Mouse (Mus musculus) liver, embryonic 12.5 days (tissue): ENCODE results near the gene Pcyt1a. TPM values are rescaled to one million over a fixed set of nuclear protein-coding genes. Genes with fewer than 3 reads are reported as not detected.

Experiments
- ATAC-seq: fragments of 200-750 bp; cut with Nextera tagmentation; 2 replicates; pipeline ENCODE4 v1.8.0; 2017; ENCODE audit warnings: moderate number of reproducible peaks, mild to moderate bottlenecking, moderate library complexity
- H3K27ac ChIP-seq: fragments of 300-500 bp; sonication (generic); 2 replicates; pipeline ENCODE4 v1.5.1; 2016; ENCODE audit warnings: mild to moderate bottlenecking
- H3K27me3 ChIP-seq: fragments of 300-500 bp; sonication (generic); replicated peaks from 2 replicates; pipeline ENCODE4 v1.6.1; 2016; ENCODE audit warnings: mild to moderate bottlenecking, moderate library complexity
- H3K36me3 ChIP-seq: fragments of 300-500 bp; sonication (generic); 2 replicates; pipeline ENCODE4 v1.6.1; 2016; ENCODE audit warnings: mild to moderate bottlenecking, moderate library complexity
- H3K4me1 ChIP-seq: fragments of 300-500 bp; sonication (generic); 2 replicates; pipeline ENCODE4 v1.6.1; 2016
- H3K4me2 ChIP-seq: fragments of 300-500 bp; sonication (generic); 2 replicates; pipeline ENCODE4 v1.6.1; 2016; ENCODE audit warnings: mild to moderate bottlenecking, moderate library complexity
- H3K4me3 ChIP-seq: fragments of 300-500 bp; sonication (generic); 2 replicates; pipeline ENCODE4 v1.5.1; 2016; ENCODE audit warnings: mild to moderate bottlenecking, moderate library complexity
- H3K9ac ChIP-seq: fragments of 300-500 bp; sonication (generic); 2 replicates; pipeline ENCODE4 v1.6.1; 2016; ENCODE audit warnings: mild to moderate bottlenecking, moderate library complexity
- H3K9me3 ChIP-seq: fragments of 300-500 bp; sonication (generic); replicated peaks from 2 replicates; pipeline ENCODE4 v1.6.1; 2016; ENCODE audit warnings: mild to moderate bottlenecking, moderate library complexity
- WGBS: fragments of 180-500 bp; shearing (Covaris S2); methylation state at CpG from one replicate; pipeline ENCODE4 v1.1.7; 2016; ENCODE audit not compliant: insufficient replicate concordance; 5-methylcytosine and 5-hydroxymethylcytosine counted together
- polyA plus RNA-seq: library from polyadenylated mRNA; unstranded; fragments of >200 nt; fragmentation: Nextera tagmentation; extraction: Ambion mirVana; gene quantifications from 2 replicates; pipeline ENCODE4 v1.2.1, GENCODE M21; 2016

Pcyt1a gene
- polyA plus RNA-seq, 1 experiment from 2014 or later, result 37.6 TPM

DNA sequence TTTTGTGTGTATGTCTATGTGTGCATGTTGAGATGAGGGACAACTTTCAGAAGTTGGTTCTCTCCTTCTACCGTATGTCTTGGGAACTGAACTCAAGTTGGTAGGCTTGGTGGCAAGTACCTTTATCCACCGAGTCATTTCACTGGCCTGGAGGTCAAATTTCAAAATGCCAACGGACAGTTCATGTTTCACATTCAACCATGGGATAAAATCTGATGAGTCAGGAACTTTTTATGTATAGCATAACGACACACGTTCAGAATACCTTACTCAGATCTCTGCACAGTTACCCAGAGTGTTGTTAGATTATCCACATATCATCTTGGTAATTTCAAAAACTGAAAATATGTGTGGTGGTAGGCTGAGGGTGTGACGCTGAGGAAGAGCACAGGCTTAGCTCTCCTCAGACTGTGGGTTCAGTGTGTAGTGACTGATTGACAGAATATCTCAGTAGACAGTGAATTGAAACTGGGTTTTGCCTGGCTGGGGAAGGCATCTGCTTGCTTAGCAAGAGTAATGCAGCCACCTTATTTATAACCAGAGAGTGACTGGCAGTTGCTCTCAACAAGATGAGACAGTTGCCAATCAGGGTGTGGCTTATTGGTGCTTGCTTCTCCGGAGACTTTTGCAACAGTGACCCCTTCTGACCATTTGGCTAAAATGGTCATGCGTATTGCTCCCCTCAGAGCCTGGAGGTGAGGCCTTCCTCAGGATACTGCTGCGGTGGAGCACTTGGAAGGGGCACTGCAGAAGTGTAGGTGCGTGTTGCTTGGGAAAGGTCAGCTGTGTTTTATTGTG, 27.1 kb downstream of the Pcyt1a start:
- Histone ChIP-seq H3K9me3 (no peaks in the 10 kb centered on the region), H3K27ac (peak overlapping the region; percentile 66), H3K4me2 (no peak overlapping the region), H3K36me3 (peaks cover 73% of the 10 kb centered on the region), H3K4me3 (no peak overlapping the region), H3K4me1 (peaks cover 34% of the 10 kb centered on the region), H3K9ac (no peak overlapping the region), H3K27me3 (no peaks in the 10 kb centered on the region)
- 60% methylated on average over 10 of the region's 10 CpGs for WGBS
- peak; percentile 74; the same call in 1 of the 2 replicates for ATAC-seq

DNA sequence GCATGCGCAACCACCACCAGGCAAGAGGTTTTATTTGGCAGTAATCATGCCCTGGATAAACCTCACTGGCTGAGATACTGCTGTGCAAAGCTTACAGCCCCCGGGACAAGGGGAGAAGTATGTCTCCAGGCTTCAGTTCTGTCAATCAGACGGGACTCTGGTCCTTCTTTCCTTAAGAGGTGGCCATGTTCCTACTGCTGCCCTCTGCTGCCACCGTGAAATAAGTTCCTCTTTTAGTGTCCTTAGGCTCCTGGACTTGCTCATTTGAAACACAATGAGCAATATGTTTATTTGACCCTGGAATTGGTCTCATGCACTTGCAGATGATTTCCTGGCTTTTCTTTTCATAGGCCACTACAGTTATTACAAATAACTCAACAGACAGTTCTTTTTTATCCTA, 29.8 kb downstream of the Pcyt1a start:
- H3K4me1 ChIP-seq, result peaks cover 29% of the 10 kb centered on the region
- H3K4me2 ChIP-seq, result no peak overlapping the region
- no peak for ATAC-seq
- H3K9ac ChIP-seq, result no peak overlapping the region
- H3K36me3 ChIP-seq, result peaks cover 68% of the 10 kb centered on the region
- no peak overlapping the region for H3K27ac ChIP-seq
- no peak overlapping the region for H3K4me3 ChIP-seq
- 51% methylated on average over 4 of the region's 4 CpGs for WGBS
- H3K27me3 ChIP-seq, result no peaks in the 10 kb centered on the region
- H3K9me3 ChIP-seq, result no peaks in the 10 kb centered on the region

- Histone ChIP-seq H3K4me2 (no peak overlapping the region), H3K4me3 (no peak overlapping the region), H3K36me3 (peaks cover 68% of the 10 kb centered on the region), H3K9me3 (no peaks in the 10 kb centered on the region), H3K27ac (no peak overlapping the region), H3K4me1 (peaks cover 19% of the 10 kb centered on the region), H3K27me3 (no peaks in the 10 kb centered on the region), H3K9ac (no peak overlapping the region)
- WGBS, result 93% methylated on average over 5 of the region's 5 CpGs
- ATAC-seq, result no peak
Observed at GRCm38 (mm10) chr16:32461713-32462112, 31.0 kb downstream of the Pcyt1a start.

DNA sequence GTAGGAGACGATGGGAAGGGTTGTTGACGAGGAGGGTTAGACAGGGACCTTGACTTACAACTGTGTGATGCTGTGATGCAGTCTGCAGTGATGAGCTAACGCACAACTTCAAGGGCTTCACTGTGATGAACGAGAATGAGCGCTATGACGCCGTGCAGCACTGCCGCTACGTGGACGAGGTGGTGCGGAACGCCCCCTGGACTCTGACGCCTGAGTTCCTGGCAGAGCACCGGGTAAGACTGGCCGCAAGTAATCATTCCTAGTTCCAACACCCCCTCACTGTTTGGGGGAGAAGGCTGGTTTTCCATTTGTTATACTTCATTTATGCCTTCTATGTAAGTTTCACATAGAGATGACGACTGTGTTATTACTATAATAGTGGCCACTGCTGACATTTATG, 32.2 kb downstream of the Pcyt1a start:
- ATAC-seq, result no peak
- Histone ChIP-seq H3K4me2 (no peak overlapping the region), H3K9me3 (no peaks in the 10 kb centered on the region), H3K36me3 (peaks cover 75% of the 10 kb centered on the region), H3K27ac (no peak overlapping the region), H3K4me1 (peaks cover 12% of the 10 kb centered on the region), H3K27me3 (no peaks in the 10 kb centered on the region), H3K4me3 (no peak overlapping the region), H3K9ac (no peak overlapping the region)
- 91% methylated on average over 16 of the region's 16 CpGs for WGBS

DNA sequence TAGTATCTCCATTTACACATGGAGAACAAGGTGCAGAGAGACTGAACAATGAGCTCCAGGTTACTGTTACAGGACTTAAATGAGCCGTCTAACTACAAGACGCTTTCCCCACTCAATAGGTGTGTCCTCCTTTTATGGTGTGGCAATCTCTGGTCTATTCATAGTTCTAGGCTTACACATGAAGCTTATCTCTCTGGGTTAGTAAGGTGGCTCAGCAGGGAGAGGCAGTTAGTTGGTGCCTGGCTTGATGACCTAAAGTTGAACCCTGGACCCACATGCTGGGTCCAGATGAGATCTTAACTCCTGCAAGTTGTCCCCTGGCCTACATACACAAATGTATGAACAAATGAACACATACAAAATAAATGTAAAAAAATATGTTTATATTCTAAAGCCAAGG, 32.7 kb downstream of the Pcyt1a start:
- Histone ChIP-seq H3K4me3 (no peak overlapping the region), H3K9me3 (no peaks in the 10 kb centered on the region), H3K4me2 (no peak overlapping the region), H3K36me3 (peaks cover 78% of the 10 kb centered on the region), H3K4me1 (peaks cover 14% of the 10 kb centered on the region), H3K27me3 (no peaks in the 10 kb centered on the region), H3K9ac (no peak overlapping the region), H3K27ac (no peak overlapping the region)
- peak; percentile 62; the same call in 1 of the 2 replicates for ATAC-seq
- 29% methylated on average over 2 of the region's 2 CpGs for WGBS

- no peak overlapping the region for H3K27ac ChIP-seq
- no peak overlapping the region for H3K4me2 ChIP-seq
- no peak overlapping the region for H3K9ac ChIP-seq
- H3K9me3 ChIP-seq, result no peaks in the 10 kb centered on the region
- H3K27me3 ChIP-seq, result no peaks in the 10 kb centered on the region
- H3K4me1 ChIP-seq, result peaks cover 14% of the 10 kb centered on the region
- H3K36me3 ChIP-seq, result peaks cover 78% of the 10 kb centered on the region
- WGBS, result 0% methylated on average over 1 of the region's 1 CpGs
- no peak overlapping the region for H3K4me3 ChIP-seq
- ATAC-seq, result no peak
Observed at GRCm38 (mm10) chr16:32464908-32465307, 34.2 kb downstream of the Pcyt1a start.

DNA sequence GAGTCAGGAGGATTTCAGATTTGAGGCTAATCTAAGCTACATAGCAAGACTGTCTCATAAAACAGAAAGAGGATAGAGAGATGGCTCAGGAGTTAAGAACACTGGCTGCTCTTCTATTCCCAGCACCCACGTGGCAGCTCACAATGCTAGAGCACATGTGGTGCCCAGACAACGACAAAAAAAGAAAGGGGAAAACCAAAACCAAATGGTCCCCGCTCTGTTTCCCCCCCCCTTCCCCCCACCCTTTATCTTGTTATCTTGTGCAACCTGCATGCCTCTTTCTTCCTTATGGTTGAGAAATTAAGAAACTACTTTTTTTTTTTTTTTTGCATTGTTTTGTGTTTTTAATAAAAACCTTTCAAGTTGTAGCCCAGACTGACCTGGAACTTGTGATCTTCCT, 37.8 kb downstream of the Pcyt1a start:
- no peak overlapping the region for H3K4me3 ChIP-seq
- 19% methylated on average over 3 of the region's 3 CpGs for WGBS
- H3K27ac ChIP-seq, result no peak overlapping the region

DNA sequence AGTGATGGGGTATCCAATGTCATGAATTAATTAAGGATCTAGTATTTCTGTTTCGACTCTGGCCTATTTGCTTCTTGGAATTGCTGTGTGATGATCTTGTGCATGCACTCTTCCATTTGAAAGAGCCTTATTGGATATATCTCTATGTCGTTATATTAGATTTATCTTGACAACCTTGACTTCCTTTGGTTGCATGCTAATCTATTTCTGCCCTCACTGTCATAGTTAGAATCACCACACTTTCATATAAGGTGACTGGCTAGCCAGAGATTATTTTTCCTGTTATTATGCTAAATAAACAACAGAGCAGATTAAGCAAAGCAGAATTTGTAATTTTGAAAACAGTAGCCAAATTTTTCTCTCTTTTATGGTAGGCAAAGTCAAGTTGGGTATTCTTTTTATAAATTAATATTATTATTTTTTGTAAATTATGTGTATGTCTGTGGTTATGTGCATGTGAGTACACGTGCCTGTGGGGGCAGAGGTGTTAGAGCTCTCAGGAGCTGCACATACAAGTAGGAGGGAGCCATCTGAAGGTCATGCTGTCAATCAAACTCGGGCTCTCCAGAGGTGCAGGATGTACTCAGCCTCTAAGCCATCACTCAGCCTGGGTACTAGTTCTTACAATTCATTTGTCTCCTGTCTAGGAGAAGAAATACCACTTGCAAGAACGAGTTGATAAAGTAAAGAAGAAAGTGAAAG, 38.8 kb downstream of the Pcyt1a start:
- H3K9me3 ChIP-seq, result no peaks in the 10 kb centered on the region
- peaks cover 89% of the 10 kb centered on the region for H3K36me3 ChIP-seq
- ATAC-seq, result no peak
- 53% methylated on average over 5 of the region's 5 CpGs for WGBS
- H3K4me1 ChIP-seq, result peaks cover 6% of the 10 kb centered on the region; the same call in 1 of the 2 replicates
- no peak overlapping the region for H3K4me2 ChIP-seq
- H3K4me3 ChIP-seq, result no peak overlapping the region
- H3K27me3 ChIP-seq, result no peaks in the 10 kb centered on the region
- H3K27ac ChIP-seq, result no peak overlapping the region
- no peak overlapping the region for H3K9ac ChIP-seq

More for the DNA sequence above, 37.8 kb downstream of the Pcyt1a start:
- no peak for ATAC-seq
- H3K27me3 ChIP-seq, result no peaks in the 10 kb centered on the region
- peaks cover 6% of the 10 kb centered on the region; the same call in 1 of the 2 replicates for H3K4me1 ChIP-seq
- no peak overlapping the region for H3K9ac ChIP-seq
- H3K36me3 ChIP-seq, result peaks cover 94% of the 10 kb centered on the region
- no peak overlapping the region for H3K4me2 ChIP-seq
- no peaks in the 10 kb centered on the region for H3K9me3 ChIP-seq

- Histone ChIP-seq H3K27ac (no peak overlapping the region), H3K36me3 (peaks cover 65% of the 10 kb centered on the region), H3K27me3 (0 out of 2 replicates have a peak, but pooled peaks cover 2% of the 10 kb centered on the region), H3K4me1 (peaks cover 6% of the 10 kb centered on the region; the same call in 1 of the 2 replicates), H3K9ac (no peak overlapping the region), H3K4me2 (no peak overlapping the region), H3K4me3 (no peak overlapping the region), H3K9me3 (no peaks in the 10 kb centered on the region)
- WGBS, result 88% methylated on average over 7 of the region's 7 CpGs
- no peak for ATAC-seq
Observed at GRCm38 (mm10) chr16:32472276-32473015, 41.7 kb downstream of the Pcyt1a start.

DNA sequence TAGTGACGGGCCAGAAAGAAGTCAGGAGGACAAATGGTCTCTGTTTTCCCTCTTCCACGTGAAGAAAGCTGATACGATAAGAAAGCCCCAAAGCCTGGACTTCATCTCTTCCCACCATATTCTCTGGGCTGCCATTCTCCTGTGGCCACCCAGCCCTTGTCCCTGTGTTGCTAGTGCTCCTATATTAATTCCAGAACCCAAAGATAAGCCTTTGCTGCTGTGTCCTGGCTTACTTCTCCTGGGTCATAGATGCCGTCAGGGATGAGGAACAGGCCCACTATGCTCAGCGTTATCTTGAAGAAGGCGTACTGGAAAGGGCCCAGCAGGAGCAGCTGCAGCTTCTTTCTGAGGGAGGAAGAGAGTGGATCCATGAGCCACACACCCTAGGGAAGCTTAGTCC, 46.6 kb downstream of the Pcyt1a start:
- no peak for ATAC-seq
- Histone ChIP-seq H3K4me2 (no peak overlapping the region), H3K27ac (no peak overlapping the region), H3K36me3 (peaks cover 17% of the 10 kb centered on the region), H3K4me1 (no peaks in the 10 kb centered on the region), H3K27me3 (peaks cover 12% of the 10 kb centered on the region; the same call in 1 of the 2 replicates), H3K9ac (no peak overlapping the region), H3K9me3 (no peaks in the 10 kb centered on the region), H3K4me3 (no peak overlapping the region)
- 58% methylated on average over 6 of the region's 6 CpGs for WGBS

DNA sequence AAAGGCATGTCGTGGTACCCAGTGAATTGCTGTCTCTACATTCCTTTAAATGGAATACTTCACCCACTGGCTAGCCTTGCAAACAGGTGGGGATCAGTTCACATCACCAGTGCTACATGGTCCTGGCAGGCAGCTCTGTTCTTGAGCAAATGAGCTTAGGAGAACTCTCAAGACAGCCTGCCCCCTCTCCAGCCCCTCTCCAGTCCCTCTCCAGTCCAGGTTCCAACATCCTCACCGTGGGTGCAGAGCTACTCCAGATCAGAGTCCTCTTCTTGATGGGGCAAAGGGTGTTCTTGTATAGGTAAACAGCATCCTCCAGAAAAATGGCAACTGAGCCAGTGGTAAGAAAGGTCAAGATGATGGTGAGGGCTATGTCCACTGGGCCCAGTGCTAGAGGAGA, 48.7 kb downstream of the Pcyt1a start:
- Histone ChIP-seq H3K4me1 (peaks cover 5% of the 10 kb centered on the region), H3K27ac (no peak overlapping the region), H3K9ac (no peak overlapping the region), H3K4me2 (no peak overlapping the region), H3K27me3 (peaks cover 12% of the 10 kb centered on the region; the same call in 1 of the 2 replicates), H3K4me3 (no peak overlapping the region), H3K9me3 (no peaks in the 10 kb centered on the region), H3K36me3 (no peaks in the 10 kb centered on the region)
- ATAC-seq, result no peak
- 48% methylated on average over 2 of the region's 2 CpGs for WGBS

- H3K9ac ChIP-seq, result no peak overlapping the region
- no peak overlapping the region for H3K4me3 ChIP-seq
- H3K27ac ChIP-seq, result no peak overlapping the region
- peaks cover 39% of the 10 kb centered on the region for H3K4me1 ChIP-seq
- ATAC-seq, result no peak
- no peaks in the 10 kb centered on the region for H3K36me3 ChIP-seq
- WGBS, result 59% methylated on average over 7 of the region's 7 CpGs
- no peak overlapping the region for H3K4me2 ChIP-seq
- H3K27me3 ChIP-seq, result peaks cover 11% of the 10 kb centered on the region
- H3K9me3 ChIP-seq, result no peaks in the 10 kb centered on the region
Observed at GRCm38 (mm10) chr16:32484431-32484871, 53.7 kb downstream of the Pcyt1a start.
